Mouse (Mus musculus): ENCODE data around the gene Cnnm2. TPM values are rescaled to one million over a fixed set of nuclear protein-coding genes. Genes with fewer than 3 reads are reported as not detected.

The Cnnm2 gene
- 4.1 TPM for polyA plus RNA-seq (2017; shearing (Covaris generic))

GRCm38 (mm10) chr19:46761247-46761946, at the start of gene Cnnm2:
Cnnm2 (plus strand) TSS chr19:46761596.

Other genes starting within 250 kb of the Cnnm2 start
- 15.2 TPM for gene Arl3, start 188.4 kb upstream of the Cnnm2 start, polyA plus RNA-seq (2017; shearing (Covaris generic))
- 10.4 TPM for gene Sfxn2, start 188.2 kb upstream of the Cnnm2 start, polyA plus RNA-seq (2017; shearing (Covaris generic))
- gene Wbp1l, start 162.5 kb upstream of the Cnnm2 start, polyA plus RNA-seq (2017; shearing (Covaris generic)) = 71.2 TPM
- gene Cyp17a1, start 88.4 kb upstream of the Cnnm2 start, polyA plus RNA-seq (2017; shearing (Covaris generic)) = not detected
- 2.1 TPM for gene Borcs7, start 71.7 kb upstream of the Cnnm2 start, polyA plus RNA-seq (2017; shearing (Covaris generic))
- gene As3mt, start 54.1 kb upstream of the Cnnm2 start, polyA plus RNA-seq (2017; shearing (Covaris generic)) = 2.7 TPM

Data from effector memory CD4-positive, alpha-beta T cell, adult 5 months (primary cell).